Comparison of ENCODE assay signal across 19 mouse cellular contexts in the genomic region with DNA sequence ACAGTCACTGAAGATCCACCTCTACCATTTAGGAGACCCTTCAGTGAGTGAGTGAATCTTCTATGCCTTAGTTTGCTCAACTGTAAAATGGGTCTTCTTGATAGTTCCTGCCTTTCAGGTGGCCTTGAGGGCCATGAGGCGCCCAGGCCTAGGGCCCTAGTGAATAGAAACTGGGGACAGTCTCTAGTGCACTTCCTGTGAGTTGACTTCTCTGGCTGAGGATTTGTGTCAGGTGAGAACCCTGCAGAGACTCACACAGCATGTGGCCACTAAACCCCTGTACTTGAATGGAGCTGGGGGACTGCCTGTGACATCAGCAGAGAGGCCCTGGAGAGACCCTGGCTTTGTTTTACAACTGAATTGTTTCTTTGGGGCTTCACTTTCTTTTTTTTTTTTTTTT. TPM values are rescaled to one million over a fixed set of nuclear protein-coding genes. Genes with fewer than 3 reads are reported as not detected.
DNase-seq lines count a peak whose midpoint lies in the region; ATAC-seq and TF ChIP-seq lines count a peak whose summit lies in the region.
"Had no signal": no experiment of that assay in that cellular context is flagged by ENCODE, and none has a peak within 500 bp of the region (broad histone marks: within the 10 kb centered on the region; RNA-seq: fewer than 3 reads in every experiment).

No protein-coding gene starts in this region.

- H3K36me3 ChIP-seq in forebrain, embryonic 10.5 days (replicated peaks) = no peaks in the 10 kb centered on the region
- H3K36me3 ChIP-seq in forebrain, embryonic 15.5 days = no peaks in the 10 kb centered on the region
- H3K36me3 ChIP-seq in midbrain, embryonic 11.5 days (ENCODE audit: control insufficient read depth, insufficient read depth, low read length) = no peaks in the 10 kb centered on the region
- H3K36me3 ChIP-seq in midbrain, embryonic 15.5 days (replicated peaks) = no peaks in the 10 kb centered on the region
- H3K36me3 ChIP-seq in ES-Bruce4 (ENCODE audit: control insufficient read depth, insufficient read depth, low read length, poor library complexity, severe bottlenecking) = no peaks in the 10 kb centered on the region
- no peaks in the 10 kb centered on the region for H3K36me3 ChIP-seq in intestine, embryonic 15.5 days
- H3K36me3 ChIP-seq: embryonic facial prominence, embryonic 12.5 days; neural tube, embryonic 12.5 days had no signal

- no peak overlapping the region for H3K4me3 ChIP-seq in forebrain, embryonic 10.5 days
- no peak overlapping the region for H3K4me3 ChIP-seq in forebrain, embryonic 15.5 days
- H3K4me3 ChIP-seq in midbrain, embryonic 11.5 days (ENCODE audit: low read depth, low read length) = no peak overlapping the region
- H3K4me3 ChIP-seq in midbrain, embryonic 15.5 days = no peak overlapping the region
- no peak overlapping the region for H3K4me3 ChIP-seq in ES-Bruce4 (ENCODE audit: low read depth, low read length)
- H3K4me3 ChIP-seq in intestine, embryonic 15.5 days (replicated peaks) = no peak overlapping the region
- H3K4me3 ChIP-seq: embryonic facial prominence, embryonic 12.5 days; neural tube, embryonic 12.5 days had no signal

- H3K27me3 ChIP-seq in forebrain, embryonic 10.5 days (ENCODE audit: poor library complexity, severe bottlenecking) = no peaks in the 10 kb centered on the region
- no peaks in the 10 kb centered on the region for H3K27me3 ChIP-seq in forebrain, embryonic 15.5 days
- no peaks in the 10 kb centered on the region for H3K27me3 ChIP-seq in midbrain, embryonic 11.5 days (ENCODE audit: control insufficient read depth, insufficient read depth, low read length)
- H3K27me3 ChIP-seq in midbrain, embryonic 15.5 days (replicated peaks) = no peaks in the 10 kb centered on the region
- no peaks in the 10 kb centered on the region for H3K27me3 ChIP-seq in ES-Bruce4 (ENCODE audit: control insufficient read depth, insufficient read depth, low read length, poor library complexity, severe bottlenecking)
- no peaks in the 10 kb centered on the region for H3K27me3 ChIP-seq in intestine, embryonic 15.5 days (replicated peaks)
- H3K27me3 ChIP-seq: embryonic facial prominence, embryonic 12.5 days; neural tube, embryonic 12.5 days had no signal

- ATAC-seq in forebrain, embryonic 15.5 days (replicated peaks) = no peak
- ATAC-seq in midbrain, embryonic 11.5 days (ENCODE audit: low FRiP score) = no peak
- ATAC-seq in midbrain, embryonic 15.5 days (replicated peaks) = no peak
- ATAC-seq in inflammation-experienced regulatory T-cells, adult 6 months = peak; percentile 31
- no peak for ATAC-seq in intestine, embryonic 15.5 days

- WGBS in forebrain, embryonic 10.5 days = 65% methylated on average over 1 of the region's 1 CpGs
- WGBS in forebrain, embryonic 15.5 days = 79% methylated on average over 1 of the region's 1 CpGs
- WGBS in midbrain, embryonic 11.5 days = 57% methylated on average over 1 of the region's 1 CpGs
- WGBS in midbrain, embryonic 15.5 days = 77% methylated on average over 1 of the region's 1 CpGs
- WGBS in intestine, embryonic 15.5 days = 74% methylated on average over 1 of the region's 1 CpGs

- no peak for TF ChIP-seq EP300 in ES-Bruce4 (IDR thresholded peaks at IDR 0.05; ENCODE audit: insufficient read depth, low read depth, low read length)

- no peak for TF ChIP-seq POLR2A in ES-Bruce4 (IDR thresholded peaks at IDR 0.05; ENCODE audit: insufficient read depth, low read length)

- H3K4me2 ChIP-seq in forebrain, embryonic 15.5 days (replicated peaks) = no peak overlapping the region
- H3K4me2 ChIP-seq in midbrain, embryonic 11.5 days = no peak overlapping the region
- H3K4me2 ChIP-seq in midbrain, embryonic 15.5 days = no peak overlapping the region
- no peak overlapping the region for H3K4me2 ChIP-seq in intestine, embryonic 15.5 days (replicated peaks)
- H3K4me2 ChIP-seq: embryonic facial prominence, embryonic 12.5 days; neural tube, embryonic 12.5 days had no signal

- H3K4me1 ChIP-seq in forebrain, embryonic 10.5 days = peaks cover 56% of the 10 kb centered on the region
- H3K4me1 ChIP-seq in forebrain, embryonic 15.5 days = peaks cover 35% of the 10 kb centered on the region
- peaks cover 14% of the 10 kb centered on the region for H3K4me1 ChIP-seq in midbrain, embryonic 11.5 days (ENCODE audit: control insufficient read depth, insufficient read depth, low read length)
- peaks cover 24% of the 10 kb centered on the region for H3K4me1 ChIP-seq in midbrain, embryonic 15.5 days
- H3K4me1 ChIP-seq in ES-Bruce4 (ENCODE audit: control insufficient read depth, insufficient read depth, low read length) = peaks cover 11% of the 10 kb centered on the region
- H3K4me1 ChIP-seq in intestine, embryonic 15.5 days (replicated peaks) = peaks cover 17% of the 10 kb centered on the region

- no peak for DNase-seq in forebrain, embryonic 10.5 days (ENCODE audit: extremely low spot score, low spot score)
- peak; percentile 84 for DNase-seq in midbrain, embryonic 11.5 days (ENCODE audit: low spot score, missing footprints)
- DNase-seq in adrenal gland, postnatal 4 days (ENCODE audit: low spot score in 2 of 2) = no peak
- DNase-seq: adrenal gland, postnatal 10 days; cerebellum, adult 11-12 months; gastrocnemius, postnatal 25 days; heart, postnatal 10 days; kidney, adult 9 months; kidney, postnatal 4 days; liver, postnatal 0 days; lung, postnatal 36 days; right cerebral cortex, postnatal 25 days had no signal

- no peaks in the 10 kb centered on the region for H3K9me3 ChIP-seq in forebrain, embryonic 10.5 days
- H3K9me3 ChIP-seq in forebrain, embryonic 15.5 days = no peaks in the 10 kb centered on the region
- H3K9me3 ChIP-seq in midbrain, embryonic 11.5 days (ENCODE audit: control insufficient read depth, low read length) = no peaks in the 10 kb centered on the region
- no peaks in the 10 kb centered on the region for H3K9me3 ChIP-seq in midbrain, embryonic 15.5 days
- no peaks in the 10 kb centered on the region for H3K9me3 ChIP-seq in ES-Bruce4 (replicated peaks; ENCODE audit: control insufficient read depth, insufficient read depth, low read length, poor library complexity, severe bottlenecking)
- H3K9me3 ChIP-seq in intestine, embryonic 15.5 days = no peaks in the 10 kb centered on the region
- H3K9me3 ChIP-seq: embryonic facial prominence, embryonic 12.5 days; neural tube, embryonic 12.5 days had no signal

- peak overlapping the region; percentile 77 for H3K27ac ChIP-seq in forebrain, embryonic 10.5 days
- H3K27ac ChIP-seq in forebrain, embryonic 15.5 days (replicated peaks) = no peak overlapping the region
- H3K27ac ChIP-seq in midbrain, embryonic 11.5 days (ENCODE audit: low read depth, low read length) = no peak overlapping the region
- no peak overlapping the region for H3K27ac ChIP-seq in midbrain, embryonic 15.5 days
- peak overlapping the region; percentile 27; the same call in 1 of the 2 replicates for H3K27ac ChIP-seq in ES-Bruce4 (ENCODE audit: insufficient read depth, low read length)
- H3K27ac ChIP-seq in intestine, embryonic 15.5 days = no peak overlapping the region

- H3K9ac ChIP-seq in forebrain, embryonic 15.5 days (replicated peaks) = no peak overlapping the region
- H3K9ac ChIP-seq in midbrain, embryonic 11.5 days (ENCODE audit: low read length) = no peak overlapping the region
- H3K9ac ChIP-seq in midbrain, embryonic 15.5 days = no peak overlapping the region
- H3K9ac ChIP-seq in ES-Bruce4 (ENCODE audit: low read depth, poor library complexity, severe bottlenecking) = no peak overlapping the region
- H3K9ac ChIP-seq in intestine, embryonic 15.5 days = no peak overlapping the region
- H3K9ac ChIP-seq: liver, postnatal 0 days had no signal

- TF ChIP-seq CTCF in ES-Bruce4 (IDR thresholded peaks at IDR 0.05; ENCODE audit: low read depth, low read length) = no peak

RNA-seq across cellular contexts. Expression of a gene that starts 16.3 kb away (rescaled TPM):
- polyA plus RNA-seq in forebrain, embryonic 10.5 days (2016; fragmentation: Nextera tagmentation; extraction: Ambion mirVana) = 2,941 and 3,273 TPM in 2 replicates
- 2,368 and 2,448 TPM in 2 replicates for polyA plus RNA-seq in forebrain, embryonic 15.5 days (2015; fragmentation: Nextera tagmentation; extraction: Ambion mirVana)
- 3,090 and 3,352 TPM in 2 replicates for polyA plus RNA-seq in midbrain, embryonic 11.5 days (2014; fragmentation: Nextera tagmentation; extraction: Ambion mirVana)
- 1,373 and 1,532 TPM in 2 replicates for polyA plus RNA-seq in midbrain, embryonic 15.5 days (2015; fragmentation: Nextera tagmentation; extraction: Ambion mirVana)
- 3,893 and 3,930 TPM in 2 replicates for polyA plus RNA-seq in ES-Bruce4 (2011; ENCODE audit: insufficient read depth, insufficient read length, low read depth, missing spikeins)
- polyA plus RNA-seq in inflammation-experienced regulatory T-cells, adult 6 months (2017; shearing (Covaris generic)) = 1,000 to 10,000 TPM; 2,583 to 3,807 (median 2,925) TPM
- 1,000 to 10,000 TPM; 1,215 to 1,376 TPM for total RNA-seq in adrenal gland, postnatal 4 days (2021)
- 2,151 and 2,475 TPM in 2 replicates for polyA plus RNA-seq in intestine, embryonic 15.5 days (2015; fragmentation: Nextera tagmentation; extraction: Ambion mirVana)

Comparison
In these comparisons a context has a peak if more than half of its experiments do, and no peak if none do; other contexts are left out.
1. H3K27ac ChIP-seq: peak in forebrain, embryonic 10.5 days (single experiment) and ES-Bruce4 (single experiment); none in forebrain, embryonic 15.5 days (single experiment), midbrain, embryonic 11.5 days (single experiment), midbrain, embryonic 15.5 days (single experiment) and intestine, embryonic 15.5 days (single experiment).